Mouse (Mus musculus) monocyte, adult 2 months (primary cell): ENCODE data around the gene Wdr83.
A peak's percentile ranks its signal among the peaks of the same experiment; 100 is the strongest.
"Not testable (repeated sequence)": the region's sequence is repeated elsewhere in the genome, so short reads cannot be mapped to it uniquely, and the experiment has no call there.

ENCODE experiments used
- DNase-seq, 2 experiments: peaks; one replicate each; pipeline ENCODE4 v3.0.0; 2022; ENCODE audit warnings: low spot score in 2 of 2, low read depth in 1 of 2

Gene Wdr83

DNA sequence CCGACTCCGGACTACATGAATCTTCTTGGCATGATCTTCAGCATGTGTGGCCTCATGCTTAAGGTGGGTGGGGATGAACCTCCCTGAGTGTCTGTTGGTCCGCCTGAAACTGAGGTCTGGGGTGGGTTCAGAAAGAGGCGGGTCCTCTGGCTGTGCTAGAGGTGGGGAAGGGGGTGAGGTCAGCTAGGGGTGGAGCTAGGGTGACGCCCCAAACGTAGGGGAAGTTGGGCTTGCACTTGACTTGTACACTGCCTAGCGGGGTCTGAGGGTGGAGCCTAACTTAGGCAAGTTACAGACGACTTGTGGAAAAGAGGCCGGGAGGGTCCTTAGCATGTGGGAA is at the start of gene Wdr83:
Gene Wdr83 (minus strand): TSS at position 91 of the 340 bp plus-strand sequence.
- no peak for DNase-seq

GRCm38 (mm10) chr8:85123691-85124090 is 42.6 kb upstream of the Wdr83 start:
- no peak for DNase-seq

DNA sequence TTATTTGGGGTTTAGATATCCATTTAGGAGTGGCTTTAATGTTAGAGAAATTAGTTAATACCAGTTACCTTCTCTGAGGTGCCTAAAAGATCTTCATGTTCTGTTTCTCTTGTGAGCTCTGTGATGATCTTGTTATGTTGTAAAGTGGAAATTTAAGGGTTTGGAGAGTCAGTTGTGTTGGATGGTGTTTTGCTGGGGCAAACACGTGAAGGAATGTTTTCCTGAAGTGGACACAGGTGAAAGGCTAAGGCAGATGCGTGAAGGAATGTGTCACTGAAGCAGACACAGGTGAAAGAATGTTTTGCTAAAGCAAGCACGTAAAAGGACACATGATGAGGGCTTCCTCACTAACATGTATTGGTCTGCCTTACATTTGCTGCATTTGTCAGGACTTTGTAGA is 41.9 kb upstream of the Wdr83 start, which contains the start of gene Zfp791:
Gene Zfp791 (minus strand): TSS at position 101 of the 400 bp plus-strand sequence.
- DNase-seq: no peak

GRCm38 (mm10) chr8:85120251-85120650 is 39.1 kb upstream of the Wdr83 start:
- DNase-seq: not testable (repeated sequence)

DNA sequence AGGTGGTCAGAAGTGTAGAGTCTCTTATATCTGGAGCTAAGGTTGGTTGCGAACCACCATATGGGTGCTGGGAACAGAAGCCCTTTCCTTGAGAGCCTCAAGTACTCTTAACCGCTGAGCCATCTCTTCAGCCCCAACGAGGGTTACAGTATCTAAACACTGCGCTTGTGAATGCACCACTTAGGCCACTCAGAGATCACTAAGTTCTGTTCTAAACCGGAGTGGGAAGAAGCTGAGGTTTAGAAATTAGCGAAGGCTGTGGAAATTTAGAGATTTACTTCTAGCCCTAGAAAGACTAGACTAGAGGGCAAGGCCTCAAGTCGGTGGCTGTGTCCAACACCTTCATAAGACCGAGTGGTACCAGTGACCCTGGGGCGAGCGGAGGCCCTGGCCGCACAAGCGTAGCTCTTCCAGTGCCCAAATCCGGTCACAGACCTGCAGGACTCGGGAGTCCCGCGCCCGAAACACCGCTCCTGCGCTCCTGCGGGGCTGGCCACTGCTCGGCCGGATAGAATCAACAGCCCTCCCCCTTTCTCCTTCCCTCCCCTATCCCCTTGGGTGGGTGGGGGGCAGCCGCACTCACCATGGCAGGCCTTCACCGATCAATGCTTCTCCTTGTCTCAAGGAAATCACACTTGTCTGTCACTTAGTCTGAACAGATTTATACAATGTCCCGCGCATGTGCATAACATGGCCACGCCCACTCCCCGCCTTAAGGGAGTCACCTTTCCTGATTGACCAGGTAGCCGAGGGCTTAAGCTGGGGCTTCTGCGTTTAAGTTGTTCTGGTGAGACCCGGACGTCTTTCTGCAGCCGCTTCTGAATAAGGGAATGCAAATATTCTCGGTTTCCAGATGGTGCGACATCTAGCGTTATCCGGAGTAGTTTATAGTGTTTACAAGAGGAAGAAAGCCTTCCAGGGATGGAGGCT is 38.2 kb upstream of the Wdr83 start:
- no peak for DNase-seq

- no peak for DNase-seq
Measured at GRCm38 (mm10) chr8:85116984-85117383, 35.9 kb upstream of the Wdr83 start.

DNA sequence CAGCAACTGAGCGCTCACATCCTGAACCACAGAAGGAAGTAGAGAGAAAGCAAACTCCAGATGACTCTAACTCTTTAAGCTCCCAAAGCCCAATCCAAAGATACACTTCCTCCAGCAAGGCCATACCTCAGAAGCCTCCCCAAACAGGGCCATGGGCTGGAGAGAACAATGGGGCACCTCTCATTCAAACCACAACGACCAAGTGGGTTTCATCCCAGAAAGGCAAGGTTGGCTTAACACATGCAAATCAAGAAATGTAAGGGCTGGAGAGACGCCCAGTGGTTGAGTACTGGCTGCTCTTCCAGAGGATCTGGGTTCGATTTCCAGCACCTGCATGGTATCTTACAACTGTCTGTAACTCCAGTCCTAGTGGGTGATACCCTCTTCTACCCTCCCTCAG is 34.4 kb upstream of the Wdr83 start:
- no peak for DNase-seq

- DNase-seq: no peak
Measured at GRCm38 (mm10) chr8:85113241-85113640, 32.1 kb upstream of the Wdr83 start.

DNA sequence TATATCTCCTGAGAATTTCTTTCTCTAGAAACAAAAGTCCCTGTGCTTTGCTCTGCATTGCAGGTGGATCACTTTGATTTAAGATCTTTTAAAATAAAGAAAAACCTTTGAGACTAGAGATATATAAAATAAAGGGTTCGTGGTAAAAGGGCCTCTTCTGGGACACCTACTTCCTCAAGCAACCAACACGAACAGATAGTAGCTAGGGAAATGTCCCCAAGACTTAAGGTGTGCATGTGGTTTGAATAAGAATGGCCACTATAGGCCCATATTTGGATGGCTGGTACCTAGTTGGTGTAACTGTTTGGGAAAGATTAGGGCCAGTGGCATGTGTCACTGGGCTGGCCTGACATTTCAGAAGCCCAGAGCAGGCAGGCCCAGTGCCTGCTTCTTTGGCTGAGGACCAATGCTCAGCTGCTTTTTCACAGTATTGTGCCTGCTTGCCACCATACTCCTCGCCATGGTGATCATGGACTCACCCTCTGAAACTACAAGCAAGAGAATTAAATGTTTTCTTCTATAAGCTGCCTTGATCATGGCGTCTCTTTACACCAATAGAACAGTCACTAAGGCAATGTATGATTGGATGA is 19.1 kb upstream of the Wdr83 start:
- no peak for DNase-seq

GRCm38 (mm10) chr8:85096850-85097249 is 15.7 kb upstream of the Wdr83 start:
- no peak for DNase-seq

GRCm38 (mm10) chr8:85096196-85096595 is 15.1 kb upstream of the Wdr83 start:
- no peak for DNase-seq

DNA sequence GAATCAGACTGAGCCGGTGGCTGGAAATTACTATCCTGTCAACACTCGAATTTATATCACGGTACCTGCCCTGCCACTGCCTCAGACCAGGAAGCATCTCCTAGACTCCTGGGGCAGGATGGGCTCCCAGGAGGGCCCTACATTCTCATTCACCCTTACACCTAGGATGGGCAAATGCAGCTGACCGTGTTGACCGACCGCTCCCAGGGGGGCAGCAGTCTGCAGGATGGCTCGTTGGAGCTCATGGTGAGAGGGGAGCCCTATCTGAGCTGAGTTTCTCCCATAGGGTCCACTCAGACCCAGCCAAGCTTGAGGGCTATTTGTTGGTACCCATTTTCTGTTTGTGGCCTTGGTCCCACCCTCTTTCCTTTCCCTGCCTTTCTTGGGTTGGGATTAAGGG is 14.5 kb upstream of the Wdr83 start:
- DNase-seq: no peak

DNA sequence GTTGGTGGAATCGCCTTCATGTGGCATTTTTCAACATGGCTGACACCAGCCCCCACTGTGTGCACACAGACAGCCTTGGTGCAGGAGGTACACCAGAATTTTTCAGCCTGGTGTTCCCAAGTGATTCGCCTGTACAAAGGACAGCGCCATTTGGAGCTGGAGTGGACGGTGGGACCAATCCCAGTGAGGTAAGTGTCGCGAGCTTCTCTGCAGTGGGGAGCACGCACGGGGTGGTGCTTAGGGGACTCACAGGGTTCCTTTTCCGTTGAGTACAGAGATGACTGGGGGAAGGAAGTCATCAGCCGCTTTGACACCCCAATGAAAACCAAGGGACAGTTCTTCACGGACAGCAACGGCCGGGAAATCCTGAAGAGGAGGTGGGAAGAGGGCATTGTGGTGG is 13.9 kb upstream of the Wdr83 start:
- no peak for DNase-seq

GRCm38 (mm10) chr8:85091526-85092090 is 10.5 kb upstream of the Wdr83 start:
- DNase-seq: no peak

DNA sequence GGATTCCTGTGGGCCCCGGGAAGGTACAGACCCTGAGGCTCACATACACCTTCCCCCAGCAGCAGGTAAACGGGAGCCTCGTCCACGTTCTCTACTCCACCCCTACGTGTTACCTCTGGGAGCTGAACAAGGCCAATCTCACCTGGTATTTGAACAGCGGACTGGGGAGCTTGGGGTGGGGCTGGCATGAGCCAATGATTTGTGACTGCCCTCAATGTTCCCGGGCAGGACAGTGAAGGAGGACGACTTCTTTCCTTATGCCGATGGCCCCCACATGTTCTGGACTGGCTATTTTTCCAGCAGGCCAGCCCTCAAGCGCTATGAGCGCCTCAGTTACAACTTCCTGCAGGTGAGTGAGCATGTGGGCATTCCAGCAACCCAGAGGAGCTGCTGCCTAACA is 9.8 kb upstream of the Wdr83 start:
- DNase-seq: no peak

GRCm38 (mm10) chr8:85088771-85089170 is 7.7 kb upstream of the Wdr83 start:
- DNase-seq: no peak

- no peak for DNase-seq
Measured at GRCm38 (mm10) chr8:85086238-85086637, 5.1 kb upstream of the Wdr83 start.

DNA sequence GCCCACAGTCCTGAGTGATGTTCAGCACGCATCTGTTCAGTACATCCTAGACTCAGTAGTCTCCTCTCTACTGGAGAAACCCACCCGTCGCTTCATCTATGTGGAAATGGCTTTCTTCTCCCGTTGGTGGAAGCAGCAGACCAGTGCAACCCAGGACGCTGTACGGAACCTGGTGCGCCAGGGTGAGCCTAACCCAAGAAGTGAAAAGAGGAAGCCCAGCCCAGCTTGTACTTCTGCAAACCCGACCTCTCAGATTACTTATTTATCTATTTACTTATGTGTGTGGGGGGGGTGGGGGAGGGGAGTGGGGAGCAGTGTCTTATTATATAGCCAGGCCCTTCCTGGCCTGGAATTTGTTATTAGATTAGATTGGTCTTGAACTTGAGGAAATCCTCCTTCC is 3.5 kb upstream of the Wdr83 start:
- DNase-seq: peak; percentile 39 to 50

DNA sequence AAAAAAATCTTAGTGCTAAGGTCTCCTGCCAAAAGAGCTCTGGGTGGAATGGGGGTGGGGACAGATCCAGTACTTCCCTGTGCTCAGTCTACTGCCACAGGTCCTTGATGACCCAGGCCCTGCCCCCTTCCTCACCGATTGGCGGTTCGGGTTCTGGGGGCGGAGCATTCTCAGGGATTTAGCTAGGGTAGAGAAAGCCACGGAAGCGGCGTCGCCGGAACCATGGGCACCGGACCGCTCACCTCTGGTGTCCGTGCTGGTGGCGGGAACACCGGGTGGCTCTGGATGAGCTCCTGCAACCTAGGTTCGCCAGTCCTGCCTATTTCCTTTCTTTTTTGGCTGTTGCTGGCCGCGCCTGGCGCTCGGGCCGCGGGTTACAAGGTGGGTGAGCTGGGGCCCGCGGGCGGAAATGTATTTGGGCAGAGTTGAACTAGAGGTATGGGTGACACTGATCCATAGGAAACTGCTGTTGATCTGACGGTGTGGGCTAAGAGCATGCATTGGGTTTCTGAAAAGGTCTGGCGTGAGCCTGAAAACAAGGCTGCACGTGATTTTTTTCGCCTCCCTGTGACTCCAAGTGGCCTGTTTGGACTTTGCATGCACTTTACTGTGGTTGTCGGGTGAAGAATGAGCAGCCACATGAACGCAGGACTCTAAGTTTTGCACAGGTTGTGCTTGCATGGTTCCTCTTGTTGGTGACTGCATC is 2.2 kb upstream of the Wdr83 start, which contains the start of gene Man2b1:
Gene Man2b1 (plus strand): TSS at position 163 of the 706 bp plus-strand sequence.
- DNase-seq: peak; percentile 62 to 83

DNA sequence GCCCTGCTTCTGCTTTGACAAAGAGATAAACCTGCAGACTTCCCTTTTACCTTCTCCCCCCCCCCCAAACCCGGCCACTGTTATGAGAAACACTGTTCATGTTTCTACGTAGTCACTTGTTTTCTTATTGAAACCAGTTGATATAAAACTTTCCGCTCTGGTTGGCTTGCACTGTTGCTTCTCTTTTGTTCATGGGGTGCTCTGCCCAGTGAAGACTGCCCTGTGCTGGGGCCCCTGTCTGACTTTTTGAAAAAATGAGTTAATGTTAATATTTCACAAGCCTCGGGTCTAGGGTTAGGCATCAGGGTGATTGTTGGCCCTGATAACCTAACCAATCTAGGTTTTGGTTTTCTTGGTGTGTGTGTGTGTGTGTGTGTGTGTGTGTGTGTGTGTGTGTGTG is 1.1 kb upstream of the Wdr83 start:
- not testable (repeated sequence) for DNase-seq

GRCm38 (mm10) chr8:85080532-85081215 is 432 bp downstream of the Wdr83 start, which contains the start of gene Wdr83os:
Gene Wdr83os (plus strand): TSS chr8:85080740.
- DNase-seq: peak in 1 of 2 experiments; percentile 51
